Mouse (Mus musculus) testis, adult 2 months (tissue): ENCODE data around the gene Npr3. TPM values are rescaled to one million over a fixed set of nuclear protein-coding genes. Genes with fewer than 3 reads are reported as not detected.

ENCODE experiments used
- H3K27ac ChIP-seq: fragments of 200-500 bp; 2 replicates; pipeline ENCODE4 v1.5.1; 2012; ENCODE audit warnings: low read depth, low read length; ENCODE audit not compliant: control insufficient read depth, insufficient read depth
- H3K27me3 ChIP-seq: fragments of 200-500 bp; 2 replicates; pipeline ENCODE4 v1.6.1; 2012; ENCODE audit warnings: mild to moderate bottlenecking, low read length, moderate library complexity; ENCODE audit not compliant: control insufficient read depth, insufficient read depth
- H3K36me3 ChIP-seq: fragments of 200-500 bp; 2 replicates; pipeline ENCODE4 v1.6.1; 2012; ENCODE audit warnings: mild to moderate bottlenecking, low read length; ENCODE audit not compliant: control insufficient read depth, insufficient read depth
- H3K4me1 ChIP-seq: fragments of 200-500 bp; 2 replicates; pipeline ENCODE4 v1.6.1; 2012; ENCODE audit warnings: low read length; ENCODE audit not compliant: control insufficient read depth, insufficient read depth
- H3K4me3 ChIP-seq: fragments of 200-500 bp; 2 replicates; pipeline ENCODE4 v1.5.1; 2012; ENCODE audit warnings: low read depth, mild to moderate bottlenecking, low read length, moderate library complexity, mixed read lengths; ENCODE audit not compliant: control insufficient read depth
- CTCF ChIP-seq: fragments of 200-500 bp; IDR thresholded peaks from 2 replicates; pipeline ENCODE4 v1.5.1; 2012; ENCODE audit warnings: low read depth, mild to moderate bottlenecking, inconsistent platforms, low read length, moderate library complexity; ENCODE audit not compliant: control insufficient read depth, insufficient read depth, insufficient replicate concordance
- POLR2A ChIP-seq: fragments of 200-500 bp; IDR thresholded peaks from 2 replicates; pipeline ENCODE4 v1.6.1; 2012; ENCODE audit warnings: low read depth, mild to moderate bottlenecking, inconsistent platforms, low read length, moderate library complexity; ENCODE audit not compliant: control insufficient read depth
- polyA plus RNA-seq: library from polyadenylated mRNA; depleted of rRNA; stranded (reverse); fragments of >200 nt; gene quantifications from 2 replicates; pipeline ENCODE4 v1.2.3, GENCODE M21; 2012

Gene Npr3
- polyA plus RNA-seq, 1 experiment = 1.4 TPM

- H3K36me3 ChIP-seq = no peaks in the 10 kb centered on the region
These were observed 44.8 kb downstream of the Npr3 start for GRCm38 (mm10) chr15:11862253-11862652.

GRCm38 (mm10) chr15:11860259-11860658 lies 46.8 kb downstream of the Npr3 start:
- TF ChIP-seq POLR2A (no peak), CTCF (no peak)
- no peaks in the 10 kb centered on the region for H3K36me3 ChIP-seq
- H3K4me3 ChIP-seq = no peak overlapping the region
- no peaks in the 10 kb centered on the region for H3K27me3 ChIP-seq
- no peaks in the 10 kb centered on the region for H3K4me1 ChIP-seq
- H3K27ac ChIP-seq = no peak overlapping the region

More at GRCm38 (mm10) chr15:11862253-11862652, 44.8 kb downstream of the Npr3 start:
- TF ChIP-seq POLR2A (no peak), CTCF (no peak)
- Histone ChIP-seq H3K4me1 (no peaks in the 10 kb centered on the region), H3K4me3 (no peak overlapping the region), H3K27ac (no peak overlapping the region), H3K27me3 (no peaks in the 10 kb centered on the region)

- TF ChIP-seq POLR2A (no peak), CTCF (no peak)
- Histone ChIP-seq H3K36me3 (no peaks in the 10 kb centered on the region), H3K27ac (no peak overlapping the region), H3K4me1 (no peaks in the 10 kb centered on the region), H3K4me3 (no peak overlapping the region), H3K27me3 (no peaks in the 10 kb centered on the region)
These were observed 47.3 kb downstream of the Npr3 start for GRCm38 (mm10) chr15:11859829-11860228.

GRCm38 (mm10) chr15:11858411-11858810 lies 48.7 kb downstream of the Npr3 start:
- Histone ChIP-seq H3K4me1 (no peaks in the 10 kb centered on the region), H3K36me3 (no peaks in the 10 kb centered on the region), H3K27me3 (no peaks in the 10 kb centered on the region), H3K27ac (no peak overlapping the region), H3K4me3 (no peak overlapping the region)
- no peak for TF ChIP-seq CTCF
- no peak for TF ChIP-seq POLR2A

- H3K27ac ChIP-seq = peak overlapping the region; percentile 6
- H3K36me3 ChIP-seq = no peaks in the 10 kb centered on the region
- no peak overlapping the region for H3K4me3 ChIP-seq
- no peaks in the 10 kb centered on the region for H3K4me1 ChIP-seq
- no peaks in the 10 kb centered on the region for H3K27me3 ChIP-seq
- TF ChIP-seq POLR2A (no peak), CTCF (no peak)
These were observed 61.7 kb downstream of the Npr3 start for GRCm38 (mm10) chr15:11845204-11846062.

- no peaks in the 10 kb centered on the region for H3K36me3 ChIP-seq
- H3K27ac ChIP-seq = no peak overlapping the region
- no peak overlapping the region for H3K4me3 ChIP-seq
- no peaks in the 10 kb centered on the region for H3K4me1 ChIP-seq
- H3K27me3 ChIP-seq = no peaks in the 10 kb centered on the region
- TF ChIP-seq POLR2A (no peak), CTCF (no peak)
These were observed 63.0 kb downstream of the Npr3 start for GRCm38 (mm10) chr15:11844115-11844514.

GRCm38 (mm10) chr15:11841828-11842227 lies 65.3 kb downstream of the Npr3 start:
- Histone ChIP-seq H3K27me3 (no peaks in the 10 kb centered on the region), H3K4me3 (no peak overlapping the region)
- TF ChIP-seq CTCF (no peak), POLR2A (no peak)

More at GRCm38 (mm10) chr15:11841828-11842227, 65.3 kb downstream of the Npr3 start:
- Histone ChIP-seq H3K4me1 (no peaks in the 10 kb centered on the region), H3K36me3 (no peaks in the 10 kb centered on the region), H3K27ac (no peak overlapping the region)
